ENCODE assay signal across 8 mouse cellular contexts in the genomic region with DNA sequence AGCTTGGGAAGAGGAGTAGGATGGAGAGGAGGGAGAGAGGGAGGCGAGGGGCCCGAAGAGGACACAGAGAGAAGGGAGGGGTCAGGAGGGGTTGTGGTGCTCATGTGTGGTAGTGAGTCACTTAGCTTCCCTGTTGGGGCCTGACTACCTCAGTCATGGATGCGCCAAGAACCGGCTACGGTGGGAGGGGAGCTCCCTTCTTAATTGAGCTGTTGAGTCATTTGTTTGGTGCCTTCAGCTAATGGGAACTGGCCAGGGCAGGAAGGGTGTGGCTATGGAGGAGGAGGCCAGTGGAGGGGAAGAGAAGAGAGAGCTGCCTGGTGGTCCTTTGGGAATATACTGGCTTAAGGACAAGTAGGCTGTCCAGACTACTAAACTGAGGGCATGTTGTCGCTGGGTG.
DNase-seq lines count a peak whose midpoint lies in the region; ATAC-seq and TF ChIP-seq lines count a peak whose summit lies in the region.

No protein-coding gene starts in this region.

- H3K9ac ChIP-seq in heart, embryonic 16.5 days (ENCODE audit: low read length): peak overlapping the region; percentile 42
- H3K9ac ChIP-seq in midbrain, postnatal 0 days (replicated peaks; ENCODE audit: low read length, poor library complexity, severe bottlenecking): no peak overlapping the region
- H3K9ac ChIP-seq in forebrain, embryonic 13.5 days: no peak overlapping the region

- DNase-seq in layer of hippocampus, adult 2 months (ENCODE audit: low spot score in 2 of 2): no peak
- DNase-seq in layer of hippocampus, postnatal 10 days (ENCODE audit: low spot score in 2 of 2): no peak
- peak; percentile 35 for DNase-seq in brain, embryonic 14.5 days (ENCODE audit: low read depth)
- DNase-seq in embryo, embryonic 10 days (ENCODE audit: low spot score): no peak
- DNase-seq in midbrain, postnatal 0 days (ENCODE audit: low spot score): no peak

- H3K4me1 ChIP-seq in heart, embryonic 16.5 days (ENCODE audit: control insufficient read depth, insufficient read depth, low read length): peaks cover 64% of the 10 kb centered on the region
- peaks cover 4% of the 10 kb centered on the region; the same call in 1 of the 2 replicates for H3K4me1 ChIP-seq in midbrain, postnatal 0 days (ENCODE audit: insufficient read depth, low read length)
- peaks cover 36% of the 10 kb centered on the region for H3K4me1 ChIP-seq in forebrain, embryonic 13.5 days

- peaks cover 12% of the 10 kb centered on the region for H3K36me3 ChIP-seq in heart, embryonic 16.5 days (ENCODE audit: control insufficient read depth, insufficient read depth)
- peaks cover 12% of the 10 kb centered on the region for H3K36me3 ChIP-seq in myocyte (ENCODE audit: control insufficient read depth, insufficient read depth)
- H3K36me3 ChIP-seq in midbrain, postnatal 0 days (ENCODE audit: insufficient read depth, low read length): no peaks in the 10 kb centered on the region
- no peaks in the 10 kb centered on the region for H3K36me3 ChIP-seq in forebrain, embryonic 13.5 days (ENCODE audit: poor library complexity, severe bottlenecking)

- 0 out of 2 replicates have a peak, but pooled peaks have one; percentile 4 for ATAC-seq in heart, embryonic 16.5 days (replicated peaks; ENCODE audit: extremely low read depth, insufficient read depth, low FRiP score)
- no peak for ATAC-seq in midbrain, postnatal 0 days (ENCODE audit: low FRiP score)
- no peak for ATAC-seq in forebrain, embryonic 13.5 days

- WGBS in heart, embryonic 16.5 days: 56% methylated on average over 6 of the region's 6 CpGs
- WGBS in midbrain, postnatal 0 days: 61% methylated on average over 6 of the region's 6 CpGs
- 74% methylated on average over 6 of the region's 6 CpGs for WGBS in forebrain, embryonic 13.5 days

- H3K9me3 ChIP-seq in heart, embryonic 16.5 days (replicated peaks; ENCODE audit: control insufficient read depth, low read length): no peaks in the 10 kb centered on the region
- no peaks in the 10 kb centered on the region for H3K9me3 ChIP-seq in midbrain, postnatal 0 days (ENCODE audit: low read length)
- H3K9me3 ChIP-seq in forebrain, embryonic 13.5 days (replicated peaks): no peaks in the 10 kb centered on the region

- H3K27me3 ChIP-seq in heart, embryonic 16.5 days (ENCODE audit: control insufficient read depth, insufficient read depth, low read length): no peaks in the 10 kb centered on the region
- H3K27me3 ChIP-seq in myocyte (ENCODE audit: control insufficient read depth, insufficient read depth, insufficient read length): no peaks in the 10 kb centered on the region
- no peaks in the 10 kb centered on the region for H3K27me3 ChIP-seq in midbrain, postnatal 0 days (ENCODE audit: insufficient read depth, low read length)
- no peaks in the 10 kb centered on the region for H3K27me3 ChIP-seq in forebrain, embryonic 13.5 days

- no peak overlapping the region for H3K4me3 ChIP-seq in layer of hippocampus, adult 2 months
- no peak overlapping the region for H3K4me3 ChIP-seq in heart, embryonic 16.5 days (ENCODE audit: low read length)
- no peak overlapping the region for H3K4me3 ChIP-seq in myocyte
- no peak overlapping the region for H3K4me3 ChIP-seq in midbrain, postnatal 0 days (ENCODE audit: low read depth, low read length)
- no peak overlapping the region for H3K4me3 ChIP-seq in forebrain, embryonic 13.5 days

- H3K27ac ChIP-seq in layer of hippocampus, adult 2 months: peak overlapping the region; percentile 84; the same call in 1 of the 2 replicates
- peak overlapping the region; percentile 99 for H3K27ac ChIP-seq in heart, embryonic 16.5 days (ENCODE audit: low read length)
- no peak overlapping the region for H3K27ac ChIP-seq in midbrain, postnatal 0 days (ENCODE audit: low read depth, low read length)
- no peak overlapping the region for H3K27ac ChIP-seq in forebrain, embryonic 13.5 days

- TF ChIP-seq POLR2A in brain, embryonic 14.5 days (IDR thresholded peaks at IDR 0.05; ENCODE audit: borderline replicate concordance, extremely low read depth, insufficient read depth, insufficient read length, poor library complexity, severe bottlenecking): no peak
- TF ChIP-seq POLR2A in myocyte (IDR thresholded peaks at IDR 0.05; ENCODE audit: insufficient read length, low read depth): no peak

- H3K4me2 ChIP-seq in heart, embryonic 16.5 days (ENCODE audit: low read depth, low read length): no peak overlapping the region
- H3K4me2 ChIP-seq in myocyte (ENCODE audit: low read depth): peak overlapping the region; percentile 83
- H3K4me2 ChIP-seq in midbrain, postnatal 0 days (ENCODE audit: low read depth, low read length, poor library complexity, severe bottlenecking): no peak overlapping the region
- no peak overlapping the region for H3K4me2 ChIP-seq in forebrain, embryonic 13.5 days

- no peak overlapping the region for H3ac ChIP-seq in myocyte (ENCODE audit: control insufficient read depth, insufficient read length)

- peaks cover 41% of the 10 kb centered on the region for H3K79me2 ChIP-seq in myocyte (ENCODE audit: control insufficient read depth, insufficient read depth)

- TF ChIP-seq CTCF in layer of hippocampus, adult 2 months (conservative IDR thresholded peaks at IDR 0.05): no peak
- no peak for TF ChIP-seq CTCF in brain, embryonic 14.5 days (IDR thresholded peaks at IDR 0.05; ENCODE audit: borderline replicate concordance, extremely low read depth, insufficient read depth, insufficient read length)
- no peak for TF ChIP-seq CTCF in midbrain, postnatal 0 days (IDR thresholded peaks at IDR 0.05)

TF ChIP-seq in myocyte, 11 proteins besides CTCF, POLR2A, EP300 and RAD21:
- TF ChIP-seq MAX (IDR thresholded peaks at IDR 0.05; ENCODE audit: low read depth) (no peak), USF1 (IDR thresholded peaks at IDR 0.05; ENCODE audit: low read depth) (no peak), MYOD1 (IDR thresholded peaks at IDR 0.05; ENCODE audit: control insufficient read depth in 1 of 3, insufficient read length in 2 of 3, low read depth in 2 of 3) (no peak), SRF (IDR thresholded peaks at IDR 0.05; ENCODE audit: control insufficient read depth, insufficient read length, low read depth) (no peak), POLR2AphosphoS2 (IDR thresholded peaks at IDR 0.05; ENCODE audit: insufficient read length, low read depth) (no peak), CEBPB (IDR thresholded peaks at IDR 0.05; ENCODE audit: insufficient read depth, poor library complexity, severe bottlenecking) (no peak), TCF3 (IDR thresholded peaks at IDR 0.05; ENCODE audit: insufficient read length, low read depth) (no peak), REST (IDR thresholded peaks at IDR 0.05; ENCODE audit: insufficient read depth, insufficient read length) (no peak), MYOG (IDR thresholded peaks at IDR 0.05; ENCODE audit: control insufficient read depth in 1 of 3, insufficient read depth in 1 of 3, insufficient read length in 2 of 3, low read depth in 2 of 3) (no peak), E2F4 (IDR thresholded peaks at IDR 0.05; ENCODE audit: insufficient read depth) (no peak)

Comparison
In these comparisons a context has a peak if more than half of its experiments do, and no peak if none do; other contexts are left out.
1. H3K27ac ChIP-seq: peak in layer of hippocampus, adult 2 months (single experiment) and heart, embryonic 16.5 days (single experiment); none in midbrain, postnatal 0 days (single experiment) and forebrain, embryonic 13.5 days (single experiment).